Mouse (Mus musculus) bone marrow, adult 2 months (tissue): ENCODE results near the gene Sema3a.

Source experiments
- CTCF ChIP-seq: fragments of 200-500 bp; IDR thresholded peaks from 2 replicates; pipeline ENCODE4 v1.5.1; 2011; ENCODE audit warnings: low read length, control low read depth; ENCODE audit not compliant: control insufficient read depth, insufficient read depth
- POLR2A ChIP-seq: fragments of 200-500 bp; IDR thresholded peaks from 2 replicates; pipeline ENCODE4 v1.6.1; 2011; ENCODE audit warnings: low read depth, mild to moderate bottlenecking, control low read depth, low read length, borderline replicate concordance; ENCODE audit not compliant: control insufficient read depth

DNA sequence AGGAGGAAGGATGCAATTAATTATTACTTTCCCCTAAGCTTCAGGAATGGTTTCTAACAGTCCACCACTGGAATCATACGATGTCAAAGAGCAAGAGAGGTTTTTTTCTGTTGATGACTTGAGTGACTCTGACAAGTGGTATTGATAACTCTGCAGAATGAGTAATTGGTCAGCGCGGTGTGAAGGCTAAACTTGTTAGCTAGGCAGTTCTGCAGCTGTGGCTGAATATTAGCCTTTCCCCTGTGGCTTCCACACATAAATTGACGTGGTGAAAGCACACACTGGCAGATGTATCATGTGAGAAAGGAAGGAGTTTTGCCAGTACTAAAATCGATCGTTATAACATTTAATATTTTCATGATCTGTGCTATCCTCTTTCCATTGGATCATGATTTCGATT, 497.4 kb downstream of the Sema3a start:
- TF ChIP-seq CTCF = no peak
- no peak for TF ChIP-seq POLR2A
